Mouse (Mus musculus): ENCODE results near the gene Tpm4. TPM values are rescaled to one million over a fixed set of nuclear protein-coding genes. Genes with fewer than 3 reads are reported as not detected.
"Not testable (repeated sequence)": the region's sequence is repeated elsewhere in the genome, so short reads cannot be mapped to it uniquely, and the experiment has no call there.

The Tpm4 gene
- polyA plus RNA-seq (2012; rRNA removed), result 134 and 149 TPM in 2 replicates

DNA sequence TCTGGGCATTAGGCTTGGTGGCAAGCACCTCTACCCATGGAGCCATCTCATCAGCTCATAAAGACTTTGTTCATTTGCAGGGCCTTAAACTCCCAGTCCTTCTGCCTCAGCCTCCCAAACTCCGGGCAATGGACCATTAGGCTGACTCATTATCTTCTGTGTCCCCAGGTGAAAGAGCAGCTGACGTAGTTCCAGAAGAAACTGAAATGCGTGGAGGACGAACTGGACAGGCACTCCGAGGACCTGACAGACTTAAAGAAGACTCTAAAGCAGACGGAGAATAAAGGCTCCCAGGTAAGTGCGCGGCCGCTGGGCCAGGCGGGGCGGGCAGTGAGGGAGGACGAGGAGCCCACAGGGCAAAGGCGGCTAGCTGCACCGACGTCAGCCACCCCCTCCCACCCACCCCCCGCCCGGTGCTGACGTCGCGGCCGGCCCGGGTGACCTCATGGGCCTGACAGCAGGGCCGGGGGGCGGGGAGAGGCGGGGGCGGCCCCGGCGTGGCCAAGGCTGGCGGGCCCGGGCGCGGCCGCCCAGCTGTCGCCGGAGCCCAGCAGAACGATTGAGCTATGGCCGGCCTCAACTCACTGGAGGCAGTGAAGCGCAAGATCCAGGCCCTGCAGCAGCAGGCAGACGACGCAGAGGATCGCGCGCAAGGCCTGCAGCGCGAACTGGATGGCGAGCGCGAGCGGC, at the start of gene Tpm4:
TSS of gene Tpm4 (plus strand) at position 220 of the 690 bp plus-strand sequence.
- TF ChIP-seq CTCF (IDR thresholded peaks at IDR 0.05; ENCODE audit: borderline replicate concordance, extremely low read depth, insufficient read depth, insufficient read length) (no peak), POLR2A (IDR thresholded peaks at IDR 0.05; ENCODE audit: borderline replicate concordance, extremely low read depth, insufficient read depth, insufficient read length, poor library complexity, severe bottlenecking) (peak; percentile 76)
- DNase-seq (ENCODE audit: low read depth), result no peak

DNA sequence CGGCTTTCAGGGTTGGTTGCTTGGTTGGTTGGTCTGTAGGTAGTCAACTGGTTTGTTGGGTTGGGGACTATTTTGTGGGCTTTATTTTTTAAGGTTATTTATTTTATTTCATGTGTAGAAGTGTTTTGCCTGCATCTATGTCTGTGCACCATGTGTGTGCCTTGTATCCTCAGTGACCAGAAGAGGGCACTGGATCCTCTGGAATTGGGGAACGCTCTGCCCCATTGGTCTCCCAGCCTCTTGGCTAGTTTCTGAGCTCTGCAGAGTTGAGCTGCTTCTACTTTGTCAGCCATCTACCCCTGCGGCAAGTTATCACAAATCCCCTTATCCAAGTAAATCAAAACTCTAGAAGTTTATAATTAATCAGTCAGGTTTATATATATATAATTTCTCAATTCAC, 47.2 kb upstream of the Tpm4 start:
- not testable (repeated sequence) for DNase-seq (ENCODE audit: low read depth)
- peak; percentile 10; the same call in 1 of the 2 replicates for TF ChIP-seq CTCF (IDR thresholded peaks at IDR 0.05; ENCODE audit: borderline replicate concordance, extremely low read depth, insufficient read depth, insufficient read length)

- not testable (repeated sequence) for DNase-seq (ENCODE audit: low read depth)
These were observed 38.1 kb upstream of the Tpm4 start for GRCm38 (mm10) chr8:72096721-72097120.

DNA sequence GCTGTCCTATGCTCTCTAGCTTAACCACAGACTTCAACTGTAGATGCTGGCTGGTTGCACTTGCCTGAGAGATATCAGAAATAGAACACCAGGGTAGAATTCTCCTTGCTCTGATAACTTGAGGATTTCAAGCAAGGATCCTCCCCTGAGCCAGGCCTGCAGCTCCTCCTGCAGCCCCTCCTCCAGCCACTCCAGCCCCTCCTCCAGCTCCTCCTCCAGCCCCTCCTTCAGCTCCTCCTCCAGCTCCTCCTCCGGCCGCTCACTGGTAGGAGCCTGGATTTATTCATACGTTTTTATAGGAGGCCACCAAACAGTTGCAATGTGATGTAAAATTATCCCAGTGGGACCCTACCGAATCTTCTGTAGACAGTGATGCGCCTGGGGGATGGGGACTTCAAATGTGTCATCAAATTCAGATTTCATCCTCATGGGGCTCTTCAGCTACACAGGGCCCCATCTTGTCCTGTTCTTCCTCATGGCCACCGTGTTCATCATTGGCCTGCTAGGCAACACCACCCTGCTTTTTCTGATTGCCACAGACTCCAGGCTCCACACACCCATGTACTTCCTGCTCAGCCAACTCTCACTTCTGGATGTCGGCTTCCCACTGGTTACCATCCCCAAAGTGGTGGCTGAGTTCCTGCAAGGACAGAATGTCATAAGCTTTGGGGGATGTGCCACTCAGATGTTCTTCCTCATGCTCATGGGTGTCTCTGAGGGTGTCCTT, 35.2 kb upstream of the Tpm4 start:
- peak; percentile 13 for DNase-seq (ENCODE audit: low read depth)

DNA sequence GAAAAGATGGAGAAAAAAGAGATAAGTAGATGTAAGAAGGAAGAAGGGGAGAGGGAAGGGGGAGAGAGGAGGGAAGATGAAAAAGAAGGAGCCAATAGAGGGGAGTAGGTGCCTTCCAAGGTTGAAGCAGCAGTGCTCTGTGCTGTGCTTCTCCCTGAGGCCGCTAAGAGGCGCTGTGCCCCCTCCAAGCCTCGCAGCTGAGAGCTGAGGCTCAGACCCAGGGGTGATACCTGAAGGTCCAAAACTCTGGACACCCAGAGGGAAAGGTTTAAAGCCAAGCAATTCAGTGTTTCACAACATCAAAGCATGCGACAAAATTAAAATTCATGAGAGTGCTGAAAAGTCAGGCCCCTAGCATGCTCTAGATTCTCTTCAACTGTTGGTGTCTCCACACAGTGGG, 29.6 kb upstream of the Tpm4 start:
- DNase-seq (ENCODE audit: low read depth), result no peak
- TF ChIP-seq CTCF (IDR thresholded peaks at IDR 0.05; ENCODE audit: borderline replicate concordance, extremely low read depth, insufficient read depth, insufficient read length) (0 out of 2 replicates have a peak, but pooled peaks have one; percentile 14), POLR2A (IDR thresholded peaks at IDR 0.05; ENCODE audit: borderline replicate concordance, extremely low read depth, insufficient read depth, insufficient read length, poor library complexity, severe bottlenecking) (no peak)

GRCm38 (mm10) chr8:72106740-72107139, 28.0 kb upstream of the Tpm4 start, which contains the start of gene Olfr374:
Gene Olfr374, plus strand, starts transcription at chr8:72107040.
- TF ChIP-seq CTCF (IDR thresholded peaks at IDR 0.05; ENCODE audit: borderline replicate concordance, extremely low read depth, insufficient read depth, insufficient read length), result no peak
- no peak for TF ChIP-seq POLR2A (IDR thresholded peaks at IDR 0.05; ENCODE audit: borderline replicate concordance, extremely low read depth, insufficient read depth, insufficient read length, poor library complexity, severe bottlenecking)
- DNase-seq (ENCODE audit: low read depth), result no peak

DNA sequence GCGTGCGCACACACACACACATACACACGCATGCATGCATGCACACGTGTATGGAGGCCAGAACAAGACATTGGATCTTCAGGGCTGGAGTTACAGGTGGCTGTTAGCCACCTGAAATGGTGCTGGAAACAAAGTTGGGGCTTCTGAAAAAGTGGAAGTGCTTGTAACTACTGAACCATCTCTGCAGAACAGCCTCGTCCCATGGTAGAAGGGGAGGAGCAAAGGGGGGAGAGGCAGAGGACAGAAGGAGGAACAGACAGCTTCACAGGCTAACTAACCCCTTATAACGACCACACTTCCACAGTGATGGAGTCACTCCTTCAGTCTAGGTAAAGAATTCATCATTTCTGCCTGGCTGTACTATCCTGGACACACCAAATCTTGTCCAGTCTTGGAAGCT, 23.9 kb upstream of the Tpm4 start:
- no peak for DNase-seq (ENCODE audit: low read depth)
- TF ChIP-seq CTCF (IDR thresholded peaks at IDR 0.05; ENCODE audit: borderline replicate concordance, extremely low read depth, insufficient read depth, insufficient read length), result no peak
- no peak for TF ChIP-seq POLR2A (IDR thresholded peaks at IDR 0.05; ENCODE audit: borderline replicate concordance, extremely low read depth, insufficient read depth, insufficient read length, poor library complexity, severe bottlenecking)

GRCm38 (mm10) chr8:72112486-72112885, 22.3 kb upstream of the Tpm4 start:
- no peak for DNase-seq (ENCODE audit: low read depth)
- TF ChIP-seq CTCF (IDR thresholded peaks at IDR 0.05; ENCODE audit: borderline replicate concordance, extremely low read depth, insufficient read depth, insufficient read length) (no peak; the same call in 1 of the 2 replicates), POLR2A (IDR thresholded peaks at IDR 0.05; ENCODE audit: borderline replicate concordance, extremely low read depth, insufficient read depth, insufficient read length, poor library complexity, severe bottlenecking) (no peak)

- no peak for DNase-seq (ENCODE audit: low read depth)
- TF ChIP-seq POLR2A (IDR thresholded peaks at IDR 0.05; ENCODE audit: borderline replicate concordance, extremely low read depth, insufficient read depth, insufficient read length, poor library complexity, severe bottlenecking) (no peak), CTCF (IDR thresholded peaks at IDR 0.05; ENCODE audit: borderline replicate concordance, extremely low read depth, insufficient read depth, insufficient read length) (no peak)
These were observed 19.6 kb upstream of the Tpm4 start for GRCm38 (mm10) chr8:72115202-72115601.

GRCm38 (mm10) chr8:72118616-72119015, 16.2 kb upstream of the Tpm4 start:
- DNase-seq (ENCODE audit: low read depth), result no peak
- TF ChIP-seq POLR2A (IDR thresholded peaks at IDR 0.05; ENCODE audit: borderline replicate concordance, extremely low read depth, insufficient read depth, insufficient read length, poor library complexity, severe bottlenecking) (no peak), CTCF (IDR thresholded peaks at IDR 0.05; ENCODE audit: borderline replicate concordance, extremely low read depth, insufficient read depth, insufficient read length) (no peak)

DNA sequence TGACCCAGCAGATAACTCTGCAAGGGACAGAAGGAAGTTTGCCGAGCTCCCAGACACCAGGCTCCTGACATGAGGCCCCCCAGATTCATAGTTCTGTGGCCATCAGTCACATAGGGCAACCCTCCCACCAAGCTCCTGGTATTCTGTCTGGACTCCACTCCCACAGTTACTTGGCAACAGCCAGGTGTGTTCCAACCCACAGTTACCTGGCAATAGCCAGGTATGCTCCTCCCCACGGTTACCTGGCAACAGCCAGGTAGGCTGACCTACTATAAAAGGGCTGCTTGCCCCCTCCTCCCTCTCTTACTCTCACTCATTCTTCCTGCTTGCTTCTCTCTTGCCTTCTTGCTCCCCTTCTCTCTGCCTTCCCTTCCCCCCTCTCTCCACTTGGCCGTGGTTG, 13.3 kb upstream of the Tpm4 start:
- DNase-seq (ENCODE audit: low read depth), result not testable (repeated sequence)

GRCm38 (mm10) chr8:72121997-72122396, 12.8 kb upstream of the Tpm4 start:
- TF ChIP-seq CTCF (IDR thresholded peaks at IDR 0.05; ENCODE audit: borderline replicate concordance, extremely low read depth, insufficient read depth, insufficient read length) (no peak), POLR2A (IDR thresholded peaks at IDR 0.05; ENCODE audit: borderline replicate concordance, extremely low read depth, insufficient read depth, insufficient read length, poor library complexity, severe bottlenecking) (no peak)
- no peak for DNase-seq (ENCODE audit: low read depth)
